Mouse (Mus musculus) forebrain, embryonic 16.5 days (tissue): ENCODE results near the gene BC004004. TPM values are rescaled to one million over a fixed set of nuclear protein-coding genes. Genes with fewer than 3 reads are reported as not detected.

Source experiments
- ATAC-seq: fragments of 200-750 bp; cut with Nextera tagmentation; 2 replicates; pipeline ENCODE4 v1.8.0; 2017; ENCODE audit warnings: mild to moderate bottlenecking, moderate library complexity
- H3K27ac ChIP-seq: fragments of 300-500 bp; sonication (generic); 2 replicates; pipeline ENCODE4 v1.5.1; 2014; ENCODE audit warnings: low read length, control low read depth
- H3K27me3 ChIP-seq: fragments of 300-500 bp; sonication (generic); replicated peaks from 2 replicates; pipeline ENCODE4 v1.6.1; 2014; ENCODE audit warnings: low read length; ENCODE audit not compliant: control insufficient read depth, insufficient read depth
- H3K36me3 ChIP-seq: fragments of 300-500 bp; sonication (generic); 2 replicates; pipeline ENCODE4 v1.6.1; 2014; ENCODE audit not compliant: control insufficient read depth, insufficient read depth
- H3K4me1 ChIP-seq: fragments of 300-500 bp; sonication (generic); replicated peaks from 2 replicates; pipeline ENCODE4 v1.6.1; 2014; ENCODE audit warnings: low read length; ENCODE audit not compliant: control insufficient read depth, insufficient read depth
- H3K4me2 ChIP-seq: fragments of 300-500 bp; sonication (generic); 2 replicates; pipeline ENCODE4 v1.6.1; 2014; ENCODE audit warnings: mild to moderate bottlenecking, low read length, control low read depth
- H3K4me3 ChIP-seq: fragments of 300-500 bp; sonication (generic); replicated peaks from 2 replicates; pipeline ENCODE4 v1.5.1; 2014; ENCODE audit warnings: mild to moderate bottlenecking, low read length, control low read depth
- H3K9ac ChIP-seq: fragments of 300-500 bp; sonication (generic); replicated peaks from 2 replicates; pipeline ENCODE4 v1.6.1; 2014; ENCODE audit warnings: low read depth, low read length, control low read depth
- H3K9me3 ChIP-seq: fragments of 300-500 bp; sonication (generic); 2 replicates; pipeline ENCODE4 v1.6.1; 2016; ENCODE audit warnings: low read length; ENCODE audit not compliant: control insufficient read depth
- WGBS: fragments of 180-500 bp; shearing (Covaris S2); extraction: QIAGEN DNeasy Blood & Tissue Kit; methylation state at CpG from one replicate; pipeline ENCODE4 v1.1.7; 2014; 5-methylcytosine and 5-hydroxymethylcytosine counted together
- polyA plus RNA-seq: library from polyadenylated mRNA; unstranded; fragments of >200 nt; fragmentation: Nextera tagmentation; extraction: Ambion mirVana; gene quantifications from 2 replicates; pipeline ENCODE4 v1.2.1, GENCODE M21; 2015

BC004004 gene
- polyA plus RNA-seq, 1 experiment from 2014 or later: 102 TPM

GRCm38 (mm10) chr17:29301421-29301820, 32.8 kb downstream of the BC004004 start:
- H3K9ac ChIP-seq: no peak overlapping the region
- no peak for ATAC-seq
- H3K4me2 ChIP-seq: no peak overlapping the region
- no peaks in the 10 kb centered on the region for H3K9me3 ChIP-seq
- no peaks in the 10 kb centered on the region for H3K27me3 ChIP-seq
- H3K4me1 ChIP-seq: peaks cover 3% of the 10 kb centered on the region; the same call in 1 of the 2 replicates
- no peak overlapping the region for H3K27ac ChIP-seq
- H3K4me3 ChIP-seq: no peak overlapping the region
- peaks cover 22% of the 10 kb centered on the region for H3K36me3 ChIP-seq
- 94% methylated on average over 6 of the region's 6 CpGs for WGBS

- H3K9ac ChIP-seq: no peak overlapping the region
- H3K36me3 ChIP-seq: peaks cover 22% of the 10 kb centered on the region
- H3K9me3 ChIP-seq: no peaks in the 10 kb centered on the region
- H3K4me2 ChIP-seq: no peak overlapping the region
- ATAC-seq: no peak
- WGBS: 78% methylated on average over 5 of the region's 5 CpGs
- no peaks in the 10 kb centered on the region for H3K27me3 ChIP-seq
- H3K4me3 ChIP-seq: no peak overlapping the region
- peaks cover 3% of the 10 kb centered on the region; the same call in 1 of the 2 replicates for H3K4me1 ChIP-seq
- no peak overlapping the region for H3K27ac ChIP-seq
Measured at GRCm38 (mm10) chr17:29302149-29302548, 33.6 kb downstream of the BC004004 start.

GRCm38 (mm10) chr17:29303087-29303486, 34.5 kb downstream of the BC004004 start:
- Histone ChIP-seq H3K4me2 (no peak overlapping the region), H3K9ac (no peak overlapping the region), H3K36me3 (peaks cover 19% of the 10 kb centered on the region), H3K4me1 (peaks cover 3% of the 10 kb centered on the region; the same call in 1 of the 2 replicates), H3K9me3 (no peaks in the 10 kb centered on the region), H3K27ac (no peak overlapping the region), H3K4me3 (no peak overlapping the region), H3K27me3 (no peaks in the 10 kb centered on the region)
- 48% methylated on average over 3 of the region's 3 CpGs for WGBS
- no peak for ATAC-seq

- Histone ChIP-seq H3K36me3 (peaks cover 14% of the 10 kb centered on the region), H3K4me3 (no peak overlapping the region), H3K27ac (no peak overlapping the region), H3K4me1 (peaks cover 3% of the 10 kb centered on the region; the same call in 1 of the 2 replicates), H3K4me2 (no peak overlapping the region), H3K27me3 (no peaks in the 10 kb centered on the region), H3K9ac (no peak overlapping the region), H3K9me3 (no peaks in the 10 kb centered on the region)
- no peak for ATAC-seq
- WGBS: 82% methylated on average over 3 of the region's 3 CpGs
Measured at GRCm38 (mm10) chr17:29303856-29304255, 35.3 kb downstream of the BC004004 start.

GRCm38 (mm10) chr17:29304376-29305057, 35.9 kb downstream of the BC004004 start:
- H3K4me2 ChIP-seq: no peak overlapping the region
- 76% methylated on average over 13 of the region's 13 CpGs for WGBS
- H3K9me3 ChIP-seq: no peaks in the 10 kb centered on the region
- no peak overlapping the region for H3K9ac ChIP-seq
- H3K4me1 ChIP-seq: peaks cover 3% of the 10 kb centered on the region; the same call in 1 of the 2 replicates
- peaks cover 13% of the 10 kb centered on the region for H3K36me3 ChIP-seq
- ATAC-seq: no peak
- H3K27ac ChIP-seq: no peak overlapping the region
- no peaks in the 10 kb centered on the region for H3K27me3 ChIP-seq
- H3K4me3 ChIP-seq: no peak overlapping the region

- Histone ChIP-seq H3K4me1 (peaks cover 3% of the 10 kb centered on the region; the same call in 1 of the 2 replicates), H3K9ac (no peak overlapping the region), H3K4me3 (no peak overlapping the region), H3K36me3 (peaks cover 8% of the 10 kb centered on the region; the same call in 1 of the 2 replicates), H3K4me2 (no peak overlapping the region), H3K27me3 (no peaks in the 10 kb centered on the region), H3K27ac (no peak overlapping the region), H3K9me3 (no peaks in the 10 kb centered on the region)
- 33% methylated on average over 15 of the region's 15 CpGs for WGBS
- ATAC-seq: no peak
Measured at GRCm38 (mm10) chr17:29305058-29305806, 36.6 kb downstream of the BC004004 start.

- 71% methylated on average over 7 of the region's 7 CpGs for WGBS
Measured at GRCm38 (mm10) chr17:29305871-29306270, 37.3 kb downstream of the BC004004 start.

GRCm38 (mm10) chr17:29310056-29310623, 41.6 kb downstream of the BC004004 start:
- H3K27ac ChIP-seq: no peak overlapping the region
- no peaks in the 10 kb centered on the region; the same call in 1 of the 2 replicates for H3K4me1 ChIP-seq
- ATAC-seq: no peak
- H3K4me3 ChIP-seq: no peak overlapping the region
- no peaks in the 10 kb centered on the region for H3K27me3 ChIP-seq
- no peaks in the 10 kb centered on the region for H3K9me3 ChIP-seq
- 77% methylated on average over 21 of the region's 21 CpGs for WGBS
- no peak overlapping the region for H3K4me2 ChIP-seq
- H3K36me3 ChIP-seq: no peaks in the 10 kb centered on the region
- H3K9ac ChIP-seq: no peak overlapping the region

More at GRCm38 (mm10) chr17:29305871-29306270, 37.3 kb downstream of the BC004004 start:
- H3K27ac ChIP-seq: no peak overlapping the region
- peaks cover 7% of the 10 kb centered on the region; the same call in 1 of the 2 replicates for H3K36me3 ChIP-seq
- H3K9ac ChIP-seq: no peak overlapping the region
- H3K27me3 ChIP-seq: no peaks in the 10 kb centered on the region
- H3K4me3 ChIP-seq: no peak overlapping the region
- ATAC-seq: no peak
- H3K9me3 ChIP-seq: no peaks in the 10 kb centered on the region
- H3K4me1 ChIP-seq: peaks cover 3% of the 10 kb centered on the region; the same call in 1 of the 2 replicates
- no peak overlapping the region for H3K4me2 ChIP-seq

- H3K4me2 ChIP-seq: no peak overlapping the region
- H3K36me3 ChIP-seq: no peaks in the 10 kb centered on the region
- 84% methylated on average over 8 of the region's 8 CpGs for WGBS
- no peaks in the 10 kb centered on the region for H3K4me1 ChIP-seq
- H3K27me3 ChIP-seq: no peaks in the 10 kb centered on the region
- H3K9me3 ChIP-seq: no peaks in the 10 kb centered on the region
- no peak overlapping the region for H3K4me3 ChIP-seq
- no peak overlapping the region for H3K27ac ChIP-seq
- ATAC-seq: no peak
- H3K9ac ChIP-seq: no peak overlapping the region
Measured at GRCm38 (mm10) chr17:29311602-29312001, 43.0 kb downstream of the BC004004 start.
